Mouse (Mus musculus) midbrain, embryonic 11.5 days (tissue): Measurements from ENCODE around the gene Atp9a. TPM values are rescaled to one million over a fixed set of nuclear protein-coding genes. Genes with fewer than 3 reads are reported as not detected.
"Not testable (repeated sequence)": the region's sequence is repeated elsewhere in the genome, so short reads cannot be mapped to it uniquely, and the experiment has no call there.

Source experiments
- ATAC-seq: fragments of 200-750 bp; cut with Nextera tagmentation; 2 replicates; pipeline ENCODE4 v1.8.0; 2017; ENCODE audit warnings: moderate TSS enrichment, moderate library complexity; ENCODE audit not compliant: low FRiP score
- DNase-seq: peaks from one replicate; pipeline ENCODE4 v3.0.0; 2015; ENCODE audit warnings: low spot score; ENCODE audit errors: missing footprints
- H3K27ac ChIP-seq: fragments of 300-500 bp; sonication (generic); 2 replicates; pipeline ENCODE4 v1.5.1; 2014; ENCODE audit warnings: low read depth, low read length
- H3K27me3 ChIP-seq: fragments of 300-500 bp; sonication (generic); 2 replicates; pipeline ENCODE4 v1.6.1; 2014; ENCODE audit warnings: mild to moderate bottlenecking, low read length, moderate library complexity, mixed read lengths; ENCODE audit not compliant: control insufficient read depth, insufficient read depth
- H3K36me3 ChIP-seq: fragments of 300-500 bp; sonication (generic); 2 replicates; pipeline ENCODE4 v1.6.1; 2014; ENCODE audit warnings: mild to moderate bottlenecking, low read length, moderate library complexity, mixed read lengths; ENCODE audit not compliant: control insufficient read depth, insufficient read depth
- H3K4me1 ChIP-seq: fragments of 300-500 bp; sonication (generic); 2 replicates; pipeline ENCODE4 v1.6.1; 2014; ENCODE audit warnings: low read length; ENCODE audit not compliant: control insufficient read depth, insufficient read depth
- H3K4me2 ChIP-seq: fragments of 300-500 bp; sonication (generic); 2 replicates; pipeline ENCODE4 v1.6.1; 2014; ENCODE audit warnings: mild to moderate bottlenecking, moderate library complexity
- H3K4me3 ChIP-seq: fragments of 300-500 bp; sonication (generic); 2 replicates; pipeline ENCODE4 v1.5.1; 2014; ENCODE audit warnings: low read depth, low read length
- H3K9ac ChIP-seq: fragments of 300-500 bp; sonication (generic); 2 replicates; pipeline ENCODE4 v1.6.1; 2014; ENCODE audit warnings: low read length
- H3K9me3 ChIP-seq: fragments of 300-500 bp; sonication (generic); 2 replicates; pipeline ENCODE4 v1.6.1; 2016; ENCODE audit warnings: low read length; ENCODE audit not compliant: control insufficient read depth
- WGBS: fragments of 180-500 bp; shearing (Covaris S2); extraction: QIAGEN DNeasy Blood & Tissue Kit; methylation state at CpG from one replicate; pipeline ENCODE4 v1.1.7; 2014; 5-methylcytosine and 5-hydroxymethylcytosine counted together
- polyA plus RNA-seq: library from polyadenylated mRNA; unstranded; fragments of >200 nt; fragmentation: Nextera tagmentation; extraction: Ambion mirVana; gene quantifications from 2 replicates; pipeline ENCODE4 v1.2.1, GENCODE M21; 2014

Atp9a gene
- polyA plus RNA-seq, 1 experiment from 2014 or later: 16.8 TPM

DNA sequence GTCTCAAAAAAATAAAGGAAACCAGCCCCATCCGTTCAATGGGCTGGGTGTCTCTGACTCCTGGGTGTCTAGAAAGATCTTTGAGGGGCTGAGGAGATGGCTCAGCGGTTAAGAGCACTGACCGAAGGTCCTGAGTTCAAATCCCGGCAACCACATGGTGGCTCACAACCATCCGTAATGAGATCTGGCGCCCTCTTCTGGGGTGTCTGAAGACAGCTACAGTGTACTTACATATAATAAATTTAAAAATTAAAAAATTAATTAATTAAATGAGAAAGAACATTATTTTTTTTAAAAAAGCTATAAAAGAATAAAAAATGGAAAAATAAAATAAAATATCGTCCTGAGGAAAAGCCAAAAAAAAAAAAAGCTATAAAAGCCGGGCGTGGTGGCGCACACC lies 2.2 kb upstream of the Atp9a start:
- not testable (repeated sequence) for H3K27ac ChIP-seq, H3K9me3 ChIP-seq, H3K4me3 ChIP-seq, DNase-seq, H3K9ac ChIP-seq, H3K36me3 ChIP-seq, ATAC-seq, H3K4me2 ChIP-seq, H3K4me1 ChIP-seq, H3K27me3 ChIP-seq
- WGBS: 90% methylated on average over 10 of the region's 10 CpGs

DNA sequence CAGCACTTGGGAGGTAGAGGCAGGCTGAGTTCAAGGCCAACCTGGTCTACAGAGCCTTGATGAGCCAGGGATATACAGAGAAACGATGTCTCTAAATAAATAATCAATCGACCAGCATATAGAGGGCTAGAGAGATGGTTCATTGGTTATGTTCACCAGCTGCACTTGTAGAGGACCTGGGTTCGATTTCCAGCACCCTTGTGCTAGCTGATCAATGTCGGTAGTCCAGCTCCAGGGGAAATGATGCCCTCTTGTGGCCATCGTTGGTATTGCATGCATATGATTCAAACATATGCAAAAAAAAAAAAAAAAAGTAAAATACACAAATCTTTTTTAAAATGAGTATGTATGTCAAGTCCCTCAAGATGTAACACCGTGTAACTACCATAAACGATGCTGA lies 440 bp upstream of the Atp9a start:
- DNase-seq: peak; percentile 95
- no peak overlapping the region for H3K27ac ChIP-seq
- H3K27me3 ChIP-seq: no peaks in the 10 kb centered on the region
- no peak overlapping the region for H3K4me2 ChIP-seq
- no peak overlapping the region for H3K9ac ChIP-seq
- H3K9me3 ChIP-seq: no peaks in the 10 kb centered on the region
- H3K4me3 ChIP-seq: peak overlapping the region; percentile 84
- H3K4me1 ChIP-seq: peaks cover 2% of the 10 kb centered on the region; the same call in 1 of the 2 replicates
- no peak for ATAC-seq
- no peaks in the 10 kb centered on the region for H3K36me3 ChIP-seq
- 20% methylated on average over 7 of the region's 7 CpGs for WGBS

DNA sequence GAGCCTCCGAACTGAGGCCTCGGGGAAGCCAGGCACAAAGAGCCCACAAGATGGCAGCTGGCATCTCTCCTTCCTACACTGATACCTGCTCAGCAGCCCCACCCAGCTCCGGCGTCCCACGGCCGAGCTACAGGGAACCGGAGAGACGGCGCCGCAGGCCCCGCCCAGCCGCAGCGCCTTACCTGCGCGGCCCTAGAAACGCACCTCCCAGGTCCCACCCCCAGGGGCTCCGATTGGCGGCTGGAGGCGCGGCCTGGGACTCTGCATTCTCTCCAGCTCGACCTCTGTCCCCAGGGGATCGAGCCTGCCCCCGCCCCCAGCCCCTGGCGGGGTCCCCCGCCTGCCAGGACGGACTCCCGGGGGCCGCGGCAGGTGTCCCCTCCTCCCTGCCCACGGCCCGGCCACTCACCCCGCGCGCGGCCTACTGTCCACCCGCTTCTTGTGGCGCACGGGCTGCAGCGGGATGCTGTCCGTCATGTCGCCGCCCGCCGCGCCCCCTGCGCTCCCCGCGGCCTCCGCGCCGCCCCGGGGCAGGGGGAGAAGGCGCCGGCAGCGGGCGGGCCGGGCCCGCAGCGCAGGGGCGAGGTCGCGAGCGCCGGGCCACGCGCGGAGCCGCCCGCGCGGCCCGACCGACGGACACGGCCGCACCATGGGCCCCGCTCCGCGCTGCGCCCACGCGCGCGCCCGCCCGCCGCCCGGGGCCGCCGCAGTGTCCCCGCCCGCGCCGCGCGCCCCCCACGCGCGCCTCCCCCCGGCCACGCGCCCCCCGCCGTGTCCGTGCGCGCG lies 743 bp downstream of the Atp9a start:
- under 1% methylated on average over 67 of the region's 108 CpGs for WGBS
- Histone ChIP-seq H3K4me2 (peak overlapping the region; percentile 71), H3K9me3 (no peaks in the 10 kb centered on the region), H3K9ac (peak overlapping the region; percentile 92), H3K27me3 (no peaks in the 10 kb centered on the region), H3K36me3 (no peaks in the 10 kb centered on the region), H3K4me1 (peaks cover 2% of the 10 kb centered on the region; the same call in 1 of the 2 replicates), H3K4me3 (peak overlapping the region; percentile 84), H3K27ac (peak overlapping the region; percentile 65)
- DNase-seq: peak; percentile 98
- ATAC-seq: peak; percentile 79

DNA sequence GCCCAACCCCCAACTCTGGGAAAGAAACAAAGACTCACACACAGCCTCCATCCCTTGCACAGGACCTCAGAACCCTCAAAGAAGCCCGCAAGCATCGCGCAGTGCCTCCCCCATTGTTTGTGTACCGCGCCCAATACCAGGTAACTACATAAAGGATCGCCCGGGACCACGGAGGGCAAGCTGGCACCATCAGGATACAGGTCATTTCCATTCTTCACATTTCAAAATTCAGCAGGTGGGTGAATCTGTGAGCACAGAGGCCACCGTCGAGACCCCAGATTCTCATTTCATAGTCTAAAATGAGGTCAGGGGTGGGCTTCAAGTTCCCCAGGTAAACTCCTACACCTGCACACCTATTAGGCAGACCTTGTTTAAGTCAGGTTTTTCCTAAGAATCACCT lies 1.7 kb downstream of the Atp9a start:
- Histone ChIP-seq H3K9me3 (no peaks in the 10 kb centered on the region), H3K4me3 (peak overlapping the region; percentile 84; the same call in 1 of the 2 replicates), H3K4me2 (peak overlapping the region; percentile 71), H3K9ac (no peak overlapping the region), H3K36me3 (no peaks in the 10 kb centered on the region), H3K27ac (no peak overlapping the region), H3K27me3 (no peaks in the 10 kb centered on the region), H3K4me1 (peaks cover 2% of the 10 kb centered on the region; the same call in 1 of the 2 replicates)
- WGBS: 89% methylated on average over 10 of the region's 10 CpGs
- ATAC-seq (no peak), DNase-seq (no peak)

DNA sequence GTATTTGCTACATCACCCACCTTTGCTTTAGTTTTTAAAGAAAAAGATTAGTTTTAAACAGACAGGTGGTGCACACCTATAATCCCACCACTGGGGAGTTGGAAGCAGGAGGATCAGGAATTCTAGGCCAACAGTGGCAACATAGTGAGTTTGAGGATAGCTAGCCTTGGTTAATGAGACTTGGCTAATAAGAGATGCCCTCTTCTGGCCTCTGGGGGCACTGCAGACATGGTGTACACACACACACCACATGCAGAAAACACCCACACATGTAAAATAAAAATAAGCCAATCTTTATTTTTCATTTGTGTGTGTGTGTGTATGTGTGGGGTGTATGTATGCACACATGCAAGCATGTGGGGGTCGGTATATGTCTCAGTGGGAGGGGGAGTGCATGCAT lies 3.4 kb downstream of the Atp9a start:
- H3K4me1 ChIP-seq: peaks cover 2% of the 10 kb centered on the region; the same call in 1 of the 2 replicates
- no peak overlapping the region for H3K9ac ChIP-seq
- DNase-seq (no peak), ATAC-seq (no peak)
- H3K36me3 ChIP-seq: no peaks in the 10 kb centered on the region
- no peak overlapping the region for H3K4me3 ChIP-seq
- H3K9me3 ChIP-seq: no peaks in the 10 kb centered on the region
- no peaks in the 10 kb centered on the region for H3K27me3 ChIP-seq
- no peak overlapping the region for H3K27ac ChIP-seq
- no peak overlapping the region for H3K4me2 ChIP-seq
- WGBS: 97% methylated on average over 1 of the region's 1 CpGs

DNA sequence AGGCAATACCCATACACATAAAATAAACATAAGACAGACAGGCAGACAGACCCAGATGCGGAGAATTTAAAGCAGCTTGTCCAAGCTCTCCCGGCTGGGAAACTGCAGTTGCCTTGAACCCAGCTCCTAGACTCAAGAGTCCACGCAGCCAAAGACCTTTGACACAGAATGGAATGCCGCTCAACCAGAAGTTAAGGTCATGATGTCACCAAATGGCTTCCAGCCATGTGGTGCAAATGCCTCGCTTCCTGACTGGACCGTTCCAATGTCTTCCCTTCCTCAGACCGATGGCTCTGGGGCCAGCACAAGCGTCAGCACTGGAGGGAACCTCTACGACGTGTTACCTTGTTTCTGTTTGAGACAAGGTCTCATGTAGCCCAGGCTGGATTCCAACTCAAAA lies 4.3 kb downstream of the Atp9a start:
- no peaks in the 10 kb centered on the region for H3K36me3 ChIP-seq
- 85% methylated on average over 10 of the region's 10 CpGs for WGBS
- H3K9me3 ChIP-seq: no peaks in the 10 kb centered on the region
- no peak for DNase-seq
- peaks cover 4% of the 10 kb centered on the region; the same call in 1 of the 2 replicates for H3K4me1 ChIP-seq
- no peaks in the 10 kb centered on the region for H3K27me3 ChIP-seq
- H3K4me3 ChIP-seq: no peak overlapping the region
- H3K9ac ChIP-seq: no peak overlapping the region
- no peak for ATAC-seq
- no peak overlapping the region for H3K27ac ChIP-seq
- no peak overlapping the region for H3K4me2 ChIP-seq

DNA sequence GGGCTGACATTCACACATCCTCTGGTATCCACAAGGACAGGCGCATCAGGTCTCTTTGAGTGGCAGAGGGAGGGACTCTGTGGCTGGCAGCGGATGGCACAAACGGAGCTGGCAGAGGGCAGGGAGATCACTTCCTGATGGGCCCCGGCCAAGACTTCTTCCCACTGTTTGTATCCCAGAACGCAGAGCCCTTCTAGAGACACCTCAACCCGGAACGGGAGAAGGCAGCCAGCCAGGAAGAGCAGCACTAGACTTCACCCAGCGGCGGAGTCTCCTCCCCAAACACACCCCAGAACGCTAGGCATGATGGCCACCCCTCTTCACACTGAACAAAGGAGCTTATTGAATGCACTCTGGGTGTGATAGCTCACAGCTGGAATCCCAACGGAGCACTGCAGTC lies 8.2 kb downstream of the Atp9a start:
- Histone ChIP-seq H3K27ac (no peak overlapping the region), H3K4me2 (no peak overlapping the region), H3K27me3 (no peaks in the 10 kb centered on the region), H3K36me3 (no peaks in the 10 kb centered on the region), H3K9ac (no peak overlapping the region), H3K4me1 (peaks cover 14% of the 10 kb centered on the region; the same call in 1 of the 2 replicates), H3K9me3 (no peaks in the 10 kb centered on the region), H3K4me3 (no peak overlapping the region)
- DNase-seq (no peak), ATAC-seq (no peak)
- 65% methylated on average over 11 of the region's 11 CpGs for WGBS

DNA sequence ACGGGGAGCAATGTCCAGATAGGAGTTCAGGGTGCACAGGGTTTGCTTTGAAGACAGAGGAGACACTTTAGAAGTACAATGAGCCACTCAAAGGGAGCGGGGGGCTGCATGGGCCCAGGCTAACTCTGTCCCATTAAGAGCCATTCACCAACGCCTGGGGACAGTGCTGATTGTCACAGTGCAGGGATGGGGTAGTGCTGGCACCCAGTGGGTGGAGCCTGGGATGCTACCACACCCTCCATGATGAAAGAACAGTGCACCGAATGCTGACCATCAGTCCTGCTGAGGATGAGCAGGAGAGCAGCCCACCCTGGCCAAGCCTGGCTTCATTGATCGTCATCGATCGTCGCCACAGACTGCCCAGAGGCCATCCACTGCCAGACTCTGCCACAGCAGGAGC lies 11.0 kb downstream of the Atp9a start:
- Histone ChIP-seq H3K4me3 (no peak overlapping the region), H3K4me1 (peaks cover 14% of the 10 kb centered on the region), H3K27ac (no peak overlapping the region; the same call in 1 of the 2 replicates), H3K36me3 (no peaks in the 10 kb centered on the region), H3K9ac (no peak overlapping the region), H3K27me3 (no peaks in the 10 kb centered on the region), H3K9me3 (no peaks in the 10 kb centered on the region), H3K4me2 (no peak overlapping the region)
- ATAC-seq: peak; percentile 42
- WGBS: 58% methylated on average over 8 of the region's 8 CpGs
- DNase-seq: no peak

DNA sequence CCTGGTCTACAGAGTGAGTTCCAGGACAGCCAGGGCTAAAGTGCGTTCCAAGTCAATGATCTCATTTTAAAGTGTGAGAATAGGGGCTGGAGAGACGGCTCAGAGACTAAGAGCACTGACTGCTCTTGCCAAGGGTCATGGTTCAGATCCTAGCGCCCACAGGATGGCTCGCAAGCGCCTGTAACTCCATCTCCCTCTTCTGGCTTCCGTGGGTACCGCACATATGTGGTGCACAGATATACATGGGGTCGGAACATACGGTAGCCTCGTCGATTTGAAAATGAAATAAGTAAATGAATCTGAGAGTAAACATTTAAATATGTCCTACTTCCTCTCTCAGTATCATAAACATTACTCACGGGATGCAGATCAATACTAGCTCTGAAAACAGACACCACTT lies 12.5 kb downstream of the Atp9a start:
- no peak overlapping the region for H3K27ac ChIP-seq
- no peaks in the 10 kb centered on the region for H3K27me3 ChIP-seq
- H3K4me2 ChIP-seq: no peak overlapping the region
- H3K36me3 ChIP-seq: no peaks in the 10 kb centered on the region
- DNase-seq (no peak), ATAC-seq (no peak)
- H3K4me3 ChIP-seq: no peak overlapping the region
- 80% methylated on average over 12 of the region's 12 CpGs for whole genome bisulfite sequencing
- H3K4me1 ChIP-seq: peaks cover 19% of the 10 kb centered on the region
- H3K9ac ChIP-seq: no peak overlapping the region
- no peaks in the 10 kb centered on the region for H3K9me3 ChIP-seq
